Mouse (Mus musculus) forebrain, embryonic 14.5 days (tissue): ENCODE measurements at regions not wholly inside any gene's neighbourhood (a gene's known extent, or its start where the extent isn't known, plus 50 kb on each side); places are given as distances from the start of the nearest gene placed in this dataset.

Experiments used
- ATAC-seq: fragments of 200-750 bp; cut with Nextera tagmentation; 2 replicates; pipeline ENCODE4 v1.8.0; 2017; ENCODE audit warnings: mild to moderate bottlenecking, moderate library complexity
- DNase-seq: peaks from one replicate; pipeline ENCODE4 v3.0.0-alpha.2; 2015; ENCODE audit warnings: low spot score
- H3K27ac ChIP-seq: fragments of 300-500 bp; sonication (generic); 2 replicates; pipeline ENCODE4 v1.5.1; 2014; ENCODE audit warnings: low read depth, mild to moderate bottlenecking, control low read depth, low read length, moderate library complexity
- H3K27me3 ChIP-seq: fragments of 300-500 bp; sonication (generic); replicated peaks from 2 replicates; pipeline ENCODE4 v1.6.1; 2014; ENCODE audit warnings: low read length, control low read depth, mixed read lengths; ENCODE audit not compliant: control insufficient read depth, insufficient read depth
- H3K36me3 ChIP-seq: fragments of 300-500 bp; sonication (generic); 2 replicates; pipeline ENCODE4 v1.6.1; 2014; ENCODE audit warnings: low read length, control low read depth; ENCODE audit not compliant: control insufficient read depth, insufficient read depth
- H3K4me1 ChIP-seq: fragments of 300-500 bp; sonication (generic); 2 replicates; pipeline ENCODE4 v1.6.1; 2014; ENCODE audit warnings: antibody characterized with exemption, low read length, control low read depth; ENCODE audit not compliant: control insufficient read depth, insufficient read depth
- H3K4me2 ChIP-seq: fragments of 300-500 bp; sonication (generic); 2 replicates; pipeline ENCODE4 v1.6.1; 2014; ENCODE audit warnings: mild to moderate bottlenecking, control low read depth, low read length
- H3K4me3 ChIP-seq: fragments of 300-500 bp; sonication (generic); 2 replicates; pipeline ENCODE4 v1.5.1; 2014; ENCODE audit warnings: low read depth, low read length, control low read depth
- H3K9ac ChIP-seq: fragments of 300-500 bp; sonication (generic); 2 replicates; pipeline ENCODE4 v1.6.1; 2014; ENCODE audit warnings: mild to moderate bottlenecking, low read length, control low read depth, moderate library complexity
- H3K9me3 ChIP-seq: fragments of 300-500 bp; sonication (generic); replicated peaks from 2 replicates; pipeline ENCODE4 v1.6.1; 2016; ENCODE audit warnings: low read length, control low read depth, mixed read lengths; ENCODE audit not compliant: control insufficient read depth
- WGBS: fragments of 180-500 bp; shearing (Covaris S2); extraction: QIAGEN DNeasy Blood & Tissue Kit; methylation state at CpG from one replicate; pipeline ENCODE4 v1.1.7; 2014; 5-methylcytosine and 5-hydroxymethylcytosine counted together

DNA sequence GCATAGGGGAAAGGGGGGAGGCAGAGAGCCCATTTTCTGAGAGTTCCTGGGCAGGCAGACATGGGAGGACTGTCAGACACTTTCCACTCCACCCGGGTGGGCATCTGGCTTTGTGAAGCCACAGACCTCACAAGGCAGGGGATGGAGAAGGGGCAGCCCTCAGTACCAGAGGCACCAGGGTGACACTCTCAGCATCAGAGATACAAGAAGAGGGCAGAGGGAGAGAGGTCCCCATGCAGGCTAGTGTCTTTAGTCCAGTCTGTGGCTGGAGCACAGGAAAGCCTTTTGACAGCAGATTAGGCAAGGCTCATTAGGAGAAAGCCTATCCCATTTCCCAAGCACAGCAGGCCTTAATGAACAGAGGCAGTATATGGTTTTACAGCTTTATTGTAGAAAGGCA lies 175.5 kb downstream of the Manea start:
- Histone ChIP-seq H3K27ac (no peak overlapping the region), H3K4me1 (no peaks in the 10 kb centered on the region)
- ATAC-seq, result peak; percentile 15; the same call in 1 of the 2 replicates

DNA sequence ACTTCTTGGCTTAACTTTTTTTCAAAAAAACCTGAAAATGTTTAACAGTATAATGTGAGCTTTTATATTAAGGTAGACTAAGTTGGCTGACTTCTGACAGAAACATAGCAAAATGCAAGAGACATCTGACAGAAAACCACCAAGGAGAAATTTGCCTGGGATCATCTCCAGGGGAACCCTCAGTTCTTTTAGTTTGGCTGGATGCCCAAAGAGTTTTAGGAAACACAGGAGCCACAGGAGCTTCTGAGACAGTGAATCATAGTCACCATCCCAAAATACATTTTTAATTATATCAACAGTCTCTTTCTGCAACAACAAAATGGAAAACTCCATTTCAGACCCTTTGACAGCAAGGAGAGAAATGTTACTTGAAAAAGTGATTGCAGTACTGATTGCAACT lies 190.5 kb downstream of the Manea start:
- H3K9ac ChIP-seq, result no peak overlapping the region
- H3K4me1 ChIP-seq, result no peaks in the 10 kb centered on the region

More for the DNA sequence above, 175.5 kb downstream of the Manea start:
- Histone ChIP-seq H3K4me2 (no peak overlapping the region), H3K9me3 (no peaks in the 10 kb centered on the region), H3K27me3 (no peaks in the 10 kb centered on the region), H3K36me3 (no peaks in the 10 kb centered on the region), H3K4me3 (no peak overlapping the region), H3K9ac (no peak overlapping the region)
- DNase-seq, result no peak
- 42% methylated on average over 1 of the region's 1 CpGs for WGBS

More for the DNA sequence above, 190.5 kb downstream of the Manea start:
- no peak for DNase-seq
- no peak overlapping the region for H3K27ac ChIP-seq
- H3K4me3 ChIP-seq, result no peak overlapping the region
- no peaks in the 10 kb centered on the region for H3K9me3 ChIP-seq
- no peaks in the 10 kb centered on the region for H3K36me3 ChIP-seq
- ATAC-seq, result no peak
- H3K4me2 ChIP-seq, result no peak overlapping the region
- H3K27me3 ChIP-seq, result no peaks in the 10 kb centered on the region
